Mouse (Mus musculus) CH12.LX (cell line): ENCODE results near the gene Klhl18.

Experiments used
- EP300 ChIP-seq: IDR thresholded peaks from 2 replicates; pipeline ENCODE4 v1.6.1; 2011; ENCODE audit warnings: low read length, improper control_type of control experiment
- MAX ChIP-seq: IDR thresholded peaks from 2 replicates; pipeline ENCODE4 v1.6.1; 2011; ENCODE audit warnings: low read length, improper control_type of control experiment
- POLR2A ChIP-seq: IDR thresholded peaks from 2 replicates; pipeline ENCODE4 v1.6.1; 2011; ENCODE audit warnings: low read depth, mild to moderate bottlenecking, improper control_type of control experiment, low read length

DNA sequence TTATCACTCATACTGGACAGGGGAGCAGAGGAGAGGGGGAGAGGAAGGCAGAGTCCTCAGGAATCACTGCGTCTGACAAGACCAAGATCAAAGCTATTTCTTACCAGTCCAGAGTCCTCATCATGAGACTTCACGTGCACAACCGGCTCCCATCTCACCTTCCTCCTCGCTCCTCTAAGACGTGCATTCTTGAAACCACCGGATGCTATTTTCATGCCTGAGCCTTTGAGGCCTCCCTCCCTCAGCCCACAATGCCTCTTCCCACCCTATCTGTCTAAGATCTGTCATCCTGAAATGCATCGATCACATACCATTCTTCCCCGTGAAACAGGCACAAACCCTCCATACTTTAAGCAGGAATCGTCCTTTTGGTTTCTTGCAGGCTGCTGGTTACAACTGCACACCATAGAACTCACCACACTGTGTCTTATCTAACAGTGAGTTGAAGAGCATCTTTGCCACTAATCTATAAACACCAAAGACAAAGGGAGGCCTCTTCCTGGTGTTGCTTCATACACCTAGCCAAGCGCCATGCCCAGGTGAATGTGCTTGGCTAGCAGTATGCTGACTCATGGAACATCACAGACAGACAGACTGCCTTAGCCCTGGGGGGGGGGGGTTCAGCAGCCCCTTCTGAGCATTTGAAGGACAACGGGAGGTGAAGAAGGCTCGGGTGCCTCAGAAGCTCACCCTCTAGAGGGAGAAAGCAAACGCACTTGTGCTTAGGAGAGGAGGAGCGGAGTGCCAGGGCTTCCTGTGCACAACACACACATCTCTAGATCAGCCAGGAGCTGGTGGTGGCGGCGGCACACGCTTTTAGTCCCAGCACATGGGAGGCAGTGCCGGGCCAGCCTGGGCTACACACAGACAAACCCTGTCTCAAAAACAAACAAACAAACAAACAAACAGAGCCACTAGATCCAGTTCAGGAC lies 15.3 kb downstream of the Klhl18 start:
- TF ChIP-seq POLR2A = no peak
- TF ChIP-seq EP300 = no peak
- TF ChIP-seq MAX = no peak
